Mouse (Mus musculus): ENCODE measurements at regions not wholly inside any gene's neighbourhood (a gene's known extent, or its start where the extent isn't known, plus 50 kb on each side); places are given as distances from the start of the nearest gene placed in this dataset.

- TF ChIP-seq CTCF (conservative IDR thresholded peaks at IDR 0.05; ENCODE audit: low read length): no peak
- TF ChIP-seq POU5F1 (IDR thresholded peaks at IDR 0.05; ENCODE audit: borderline replicate concordance, low read length): no peak
These were observed 191.5 kb upstream of the 4931429L15Rik start for GRCm38 (mm10) chr9:46511307-46511706.
